Mouse (Mus musculus): Measurements from ENCODE around the gene Kpna7. TPM values are rescaled to one million over a fixed set of nuclear protein-coding genes. Genes with fewer than 3 reads are reported as not detected.

Gene Kpna7
- polyA plus RNA-seq, 1 experiment from 2014 or later, result not detected

DNA sequence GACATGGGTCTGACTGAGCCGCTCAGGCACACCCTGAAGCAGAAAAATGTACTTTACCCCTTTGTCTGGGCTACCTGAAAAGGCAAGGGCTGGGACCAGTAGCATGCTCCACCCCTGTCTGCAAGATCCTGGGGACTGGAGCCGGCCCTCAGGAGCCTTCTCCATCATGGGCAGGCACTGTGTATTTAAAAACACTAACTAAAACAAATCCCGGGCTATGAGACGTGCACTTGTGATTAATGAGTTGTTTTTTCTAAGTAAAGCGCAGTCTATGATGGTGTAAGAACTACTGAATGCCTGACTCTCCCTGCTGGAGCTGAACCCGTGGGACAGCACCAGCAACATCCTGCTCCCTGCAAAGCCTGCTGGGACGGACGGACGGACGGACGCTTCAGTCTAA is 135.4 kb downstream of the Kpna7 start:
- H3K4me3 ChIP-seq (ENCODE audit: control insufficient read depth in 1 of 2, insufficient read depth in 1 of 2, low read depth in 1 of 2, low read length in 2 of 2), result no peak overlapping the region
- H3K4me2 ChIP-seq (ENCODE audit: low read length), result no peak overlapping the region
- 76% methylated on average over 11 of the region's 11 CpGs for WGBS
- no peak overlapping the region for H3K27ac ChIP-seq (replicated peaks in 1 of 2; ENCODE audit: control insufficient read depth in 1 of 2, insufficient read depth in 1 of 2, low read depth in 2 of 2, low read length in 2 of 2)
- ATAC-seq (ENCODE audit: insufficient number of reproducible peaks, insufficient read depth, low FRiP score, low read depth), result no peak
- no peaks in the 10 kb centered on the region for H3K9me3 ChIP-seq (ENCODE audit: control insufficient read depth, low read length)
- no peaks in the 10 kb centered on the region for H3K36me3 ChIP-seq (ENCODE audit: control insufficient read depth, insufficient read depth, low read length)
- peaks cover 17% of the 10 kb centered on the region in 2 experiments for H3K4me1 ChIP-seq (ENCODE audit: control insufficient read depth in 2 of 2, insufficient read depth in 2 of 2, low read length in 2 of 2)
- no peak overlapping the region for H3K9ac ChIP-seq (ENCODE audit: low read length)
- H3K27me3 ChIP-seq (ENCODE audit: control insufficient read depth, insufficient read depth, low read length), result no peaks in the 10 kb centered on the region

DNA sequence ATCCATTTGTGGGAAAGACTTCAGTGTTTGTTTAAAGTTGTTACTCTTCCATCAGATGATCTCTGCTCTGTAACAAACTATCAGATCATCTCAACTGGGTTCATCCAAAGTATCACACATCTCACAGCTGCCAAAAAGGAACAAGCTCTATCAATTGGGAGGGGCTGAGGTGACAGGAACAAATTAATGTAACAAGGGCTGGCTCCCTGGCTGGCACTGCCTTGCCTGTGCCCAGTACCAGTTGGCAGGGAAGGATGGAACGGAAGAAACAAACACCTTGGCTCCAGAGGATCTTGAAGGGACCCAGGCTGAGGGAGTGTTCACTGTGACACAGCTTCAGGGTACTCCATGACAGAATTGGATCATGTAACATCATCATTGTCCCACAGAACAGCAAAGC is 135.8 kb downstream of the Kpna7 start:
- H3K27ac ChIP-seq (replicated peaks in 1 of 2; ENCODE audit: control insufficient read depth in 1 of 2, insufficient read depth in 1 of 2, low read depth in 2 of 2, low read length in 2 of 2), result no peak overlapping the region
- H3K4me1 ChIP-seq (ENCODE audit: control insufficient read depth in 2 of 2, insufficient read depth in 2 of 2, low read length in 2 of 2), result peaks cover 19 to 20% of the 10 kb centered on the region in 2 experiments
- H3K36me3 ChIP-seq (ENCODE audit: control insufficient read depth, insufficient read depth, low read length), result no peaks in the 10 kb centered on the region
- no peak overlapping the region for H3K4me2 ChIP-seq (ENCODE audit: low read length)
- H3K9me3 ChIP-seq (ENCODE audit: control insufficient read depth, low read length), result no peaks in the 10 kb centered on the region
- H3K27me3 ChIP-seq (ENCODE audit: control insufficient read depth, insufficient read depth, low read length), result no peaks in the 10 kb centered on the region
- 90% methylated on average over 1 of the region's 1 CpGs for WGBS
- ATAC-seq (ENCODE audit: insufficient number of reproducible peaks, insufficient read depth, low FRiP score, low read depth), result no peak
- H3K9ac ChIP-seq (ENCODE audit: low read length), result no peak overlapping the region
- no peak overlapping the region for H3K4me3 ChIP-seq (ENCODE audit: control insufficient read depth in 1 of 2, insufficient read depth in 1 of 2, low read depth in 1 of 2, low read length in 2 of 2)

DNA sequence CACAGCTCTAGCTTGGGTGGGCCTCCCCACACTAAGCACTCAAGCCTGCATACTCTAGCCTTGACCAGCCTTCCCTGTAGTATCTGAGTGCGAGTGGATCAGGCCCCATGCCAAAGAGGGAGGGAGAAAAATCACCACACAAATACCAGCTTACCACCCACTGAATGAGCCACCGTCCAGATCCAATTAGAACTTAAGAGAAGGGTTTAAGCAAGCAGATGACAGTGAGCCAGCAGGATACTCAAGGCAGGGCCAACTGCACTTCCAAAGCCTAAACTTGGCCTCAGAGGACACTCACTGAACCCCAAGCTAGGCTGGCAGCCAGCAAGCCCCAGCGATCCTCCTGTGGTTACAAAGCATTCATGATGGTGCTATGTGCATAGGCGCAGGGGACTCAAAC is 137.8 kb downstream of the Kpna7 start:
- no peak for ATAC-seq (ENCODE audit: insufficient number of reproducible peaks, insufficient read depth, low FRiP score, low read depth)
- no peaks in the 10 kb centered on the region for H3K36me3 ChIP-seq (ENCODE audit: control insufficient read depth, insufficient read depth, low read length)
- no peak overlapping the region for H3K4me2 ChIP-seq (ENCODE audit: low read length)
- H3K27ac ChIP-seq (replicated peaks in 1 of 2; ENCODE audit: control insufficient read depth in 1 of 2, insufficient read depth in 1 of 2, low read depth in 2 of 2, low read length in 2 of 2), result no peak overlapping the region
- H3K4me1 ChIP-seq (ENCODE audit: control insufficient read depth in 2 of 2, insufficient read depth in 2 of 2, low read length in 2 of 2), result peaks cover 21 to 33% of the 10 kb centered on the region in 2 experiments
- H3K9me3 ChIP-seq (ENCODE audit: control insufficient read depth, low read length), result no peaks in the 10 kb centered on the region
- H3K4me3 ChIP-seq (ENCODE audit: control insufficient read depth in 1 of 2, insufficient read depth in 1 of 2, low read depth in 1 of 2, low read length in 2 of 2), result no peak overlapping the region
- no peaks in the 10 kb centered on the region for H3K27me3 ChIP-seq (ENCODE audit: control insufficient read depth, insufficient read depth, low read length)
- no peak overlapping the region for H3K9ac ChIP-seq (ENCODE audit: low read length)
- 53% methylated on average over 4 of the region's 4 CpGs for WGBS

DNA sequence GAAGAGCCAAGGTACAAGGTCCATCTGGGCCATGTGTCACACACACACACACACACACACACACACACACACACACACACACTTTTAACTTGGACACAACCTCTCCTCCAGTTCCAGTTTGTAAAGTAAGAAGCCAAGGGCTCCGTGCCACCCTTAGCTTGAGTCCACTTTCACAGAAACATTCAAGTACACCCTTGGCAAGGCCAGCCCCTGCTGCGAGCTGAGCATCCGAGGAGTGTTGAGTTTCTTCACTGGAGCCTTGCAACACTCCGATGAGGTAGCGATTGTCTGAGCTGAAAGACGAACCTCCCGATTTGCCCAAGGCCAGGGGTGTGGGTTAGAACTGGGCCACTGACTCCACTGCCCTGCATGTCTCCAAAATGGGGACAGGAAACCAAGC is 138.9 kb downstream of the Kpna7 start:
- H3K9me3 ChIP-seq (ENCODE audit: control insufficient read depth, low read length), result no peaks in the 10 kb centered on the region
- WGBS, result 85% methylated on average over 7 of the region's 7 CpGs
- no peak overlapping the region for H3K4me3 ChIP-seq (ENCODE audit: control insufficient read depth in 1 of 2, insufficient read depth in 1 of 2, low read depth in 1 of 2, low read length in 2 of 2)
- H3K4me2 ChIP-seq (ENCODE audit: low read length), result no peak overlapping the region
- no peak for ATAC-seq (ENCODE audit: insufficient number of reproducible peaks, insufficient read depth, low FRiP score, low read depth)
- peaks cover 25 to 31% of the 10 kb centered on the region in 2 experiments for H3K4me1 ChIP-seq (ENCODE audit: control insufficient read depth in 2 of 2, insufficient read depth in 2 of 2, low read length in 2 of 2)
- no peaks in the 10 kb centered on the region for H3K27me3 ChIP-seq (ENCODE audit: control insufficient read depth, insufficient read depth, low read length)
- no peaks in the 10 kb centered on the region for H3K36me3 ChIP-seq (ENCODE audit: control insufficient read depth, insufficient read depth, low read length)
- no peak overlapping the region for H3K27ac ChIP-seq (replicated peaks in 1 of 2; ENCODE audit: control insufficient read depth in 1 of 2, insufficient read depth in 1 of 2, low read depth in 2 of 2, low read length in 2 of 2)
- no peak overlapping the region for H3K9ac ChIP-seq (ENCODE audit: low read length)

DNA sequence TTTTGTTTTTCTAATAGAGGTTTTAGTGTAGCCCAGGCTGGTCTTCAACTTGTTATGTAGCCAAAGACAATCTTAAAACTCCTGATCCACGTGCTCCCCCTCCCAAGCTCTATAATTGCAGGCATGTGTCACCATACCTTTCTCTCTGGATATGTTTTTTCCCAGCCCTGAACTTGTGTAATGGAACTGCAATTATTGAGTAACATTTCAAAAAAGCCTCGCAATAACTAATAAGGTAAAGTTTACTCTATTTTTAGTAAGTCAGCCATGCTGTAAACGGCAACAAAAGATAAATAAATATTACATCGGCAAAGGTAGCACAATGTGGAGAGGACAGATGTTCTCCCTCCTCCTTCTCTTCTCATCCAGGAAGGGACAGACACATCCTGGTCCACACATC is 139.5 kb downstream of the Kpna7 start:
- Histone ChIP-seq H3K4me2 (ENCODE audit: low read length) (no peak overlapping the region), H3K4me3 (ENCODE audit: control insufficient read depth in 1 of 2, insufficient read depth in 1 of 2, low read depth in 1 of 2, low read length in 2 of 2) (no peak overlapping the region), H3K36me3 (ENCODE audit: control insufficient read depth, insufficient read depth, low read length) (no peaks in the 10 kb centered on the region), H3K27me3 (ENCODE audit: control insufficient read depth, insufficient read depth, low read length) (no peaks in the 10 kb centered on the region), H3K27ac (replicated peaks in 1 of 2; ENCODE audit: control insufficient read depth in 1 of 2, insufficient read depth in 1 of 2, low read depth in 2 of 2, low read length in 2 of 2) (no peak overlapping the region), H3K4me1 (ENCODE audit: control insufficient read depth in 2 of 2, insufficient read depth in 2 of 2, low read length in 2 of 2) (peaks cover 23 to 31% of the 10 kb centered on the region in 2 experiments), H3K9me3 (ENCODE audit: control insufficient read depth, low read length) (no peaks in the 10 kb centered on the region), H3K9ac (ENCODE audit: low read length) (no peak overlapping the region)
- ATAC-seq (ENCODE audit: insufficient number of reproducible peaks, insufficient read depth, low FRiP score, low read depth), result no peak
- 77% methylated on average over 4 of the region's 4 CpGs for WGBS

DNA sequence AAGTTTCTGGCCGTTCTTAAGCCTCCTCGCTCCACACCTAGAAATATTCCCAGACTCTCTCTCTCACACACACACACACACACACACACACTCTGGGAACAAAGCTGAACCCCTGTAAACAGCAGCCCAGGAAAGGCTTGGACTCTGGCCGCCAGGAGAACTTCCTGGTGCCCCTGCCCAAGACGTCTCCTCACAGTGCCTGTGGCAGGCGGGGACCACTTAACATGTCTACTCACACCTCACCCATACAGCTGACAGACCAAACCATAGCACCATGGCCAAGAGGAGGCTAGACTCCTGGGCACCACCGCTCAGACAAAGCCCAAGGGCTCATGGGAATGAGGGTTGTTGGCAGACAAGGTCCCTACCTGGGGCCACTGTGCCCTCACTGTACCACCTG is 140.5 kb downstream of the Kpna7 start:
- Histone ChIP-seq H3K27ac (replicated peaks in 1 of 2; ENCODE audit: control insufficient read depth in 1 of 2, insufficient read depth in 1 of 2, low read depth in 2 of 2, low read length in 2 of 2) (no peak overlapping the region), H3K4me2 (ENCODE audit: low read length) (no peak overlapping the region), H3K9me3 (ENCODE audit: control insufficient read depth, low read length) (no peaks in the 10 kb centered on the region), H3K4me1 (ENCODE audit: control insufficient read depth in 2 of 2, insufficient read depth in 2 of 2, low read length in 2 of 2) (peaks cover 23 to 31% of the 10 kb centered on the region in 2 experiments), H3K36me3 (ENCODE audit: control insufficient read depth, insufficient read depth, low read length) (no peaks in the 10 kb centered on the region), H3K27me3 (ENCODE audit: control insufficient read depth, insufficient read depth, low read length) (no peaks in the 10 kb centered on the region), H3K4me3 (ENCODE audit: control insufficient read depth in 1 of 2, insufficient read depth in 1 of 2, low read depth in 1 of 2, low read length in 2 of 2) (no peak overlapping the region), H3K9ac (ENCODE audit: low read length) (no peak overlapping the region)
- WGBS, result 63% methylated on average over 6 of the region's 6 CpGs
- ATAC-seq (ENCODE audit: insufficient number of reproducible peaks, insufficient read depth, low FRiP score, low read depth), result no peak

DNA sequence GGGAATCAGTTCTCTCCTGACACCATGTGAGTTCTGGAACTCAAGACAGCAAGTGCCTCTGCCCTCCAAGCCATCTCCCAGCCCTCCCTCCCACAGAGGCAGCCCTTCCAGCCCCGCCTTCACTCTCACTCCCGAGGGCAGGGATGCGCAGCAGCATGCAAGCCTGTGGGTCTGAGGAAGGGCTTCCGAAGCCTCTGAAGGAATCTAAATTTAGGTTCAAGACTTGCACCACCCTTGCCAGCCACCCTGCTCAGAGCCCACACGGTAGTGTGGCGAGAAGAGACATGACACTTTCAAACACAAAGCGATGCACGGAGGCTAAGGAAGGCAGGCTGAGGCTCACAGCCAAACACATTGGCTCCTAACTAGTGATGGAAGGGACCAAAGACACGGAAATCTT is 141.4 kb downstream of the Kpna7 start:
- no peak overlapping the region for H3K27ac ChIP-seq (replicated peaks in 1 of 2; ENCODE audit: control insufficient read depth in 1 of 2, insufficient read depth in 1 of 2, low read depth in 2 of 2, low read length in 2 of 2)
- no peaks in the 10 kb centered on the region for H3K9me3 ChIP-seq (ENCODE audit: control insufficient read depth, low read length)
- WGBS, result 54% methylated on average over 9 of the region's 9 CpGs
- H3K4me1 ChIP-seq (ENCODE audit: control insufficient read depth in 2 of 2, insufficient read depth in 2 of 2, low read length in 2 of 2), result peaks cover 23 to 35% of the 10 kb centered on the region in 2 experiments
- H3K27me3 ChIP-seq (ENCODE audit: control insufficient read depth, insufficient read depth, low read length), result no peaks in the 10 kb centered on the region
- H3K4me3 ChIP-seq (ENCODE audit: control insufficient read depth in 1 of 2, insufficient read depth in 1 of 2, low read depth in 1 of 2, low read length in 2 of 2), result no peak overlapping the region
- H3K4me2 ChIP-seq (ENCODE audit: low read length), result no peak overlapping the region
- no peak for ATAC-seq (ENCODE audit: insufficient number of reproducible peaks, insufficient read depth, low FRiP score, low read depth)
- no peak overlapping the region for H3K9ac ChIP-seq (ENCODE audit: low read length)
- no peaks in the 10 kb centered on the region for H3K36me3 ChIP-seq (ENCODE audit: control insufficient read depth, insufficient read depth, low read length)

DNA sequence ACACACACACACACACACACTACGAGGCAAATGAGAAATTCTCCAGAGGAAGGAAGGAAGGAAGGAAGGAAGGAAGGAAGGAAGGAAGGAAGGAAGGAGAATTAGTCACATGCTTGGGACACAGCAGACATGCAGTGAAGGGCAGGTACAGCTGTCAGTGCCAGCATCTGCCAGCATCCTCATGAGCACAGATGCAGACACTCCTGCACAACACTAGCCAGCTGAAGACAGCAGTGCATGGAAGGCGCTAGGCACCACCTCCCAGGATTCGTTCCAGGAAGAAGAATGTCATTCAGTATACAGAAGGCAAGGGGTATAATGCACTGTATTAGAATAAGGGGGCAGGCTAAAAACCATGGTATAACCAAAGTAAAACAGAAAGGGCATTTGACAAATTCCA is 142.9 kb downstream of the Kpna7 start:
- Histone ChIP-seq H3K27me3 (ENCODE audit: control insufficient read depth, insufficient read depth, low read length) (no peaks in the 10 kb centered on the region), H3K4me1 (ENCODE audit: control insufficient read depth in 2 of 2, insufficient read depth in 2 of 2, low read length in 2 of 2) (peaks cover 21 to 43% of the 10 kb centered on the region in 2 experiments), H3K27ac (replicated peaks in 1 of 2; ENCODE audit: control insufficient read depth in 1 of 2, insufficient read depth in 1 of 2, low read depth in 2 of 2, low read length in 2 of 2) (no peak overlapping the region), H3K36me3 (ENCODE audit: control insufficient read depth, insufficient read depth, low read length) (no peaks in the 10 kb centered on the region), H3K4me2 (ENCODE audit: low read length) (no peak overlapping the region), H3K9me3 (ENCODE audit: control insufficient read depth, low read length) (no peaks in the 10 kb centered on the region), H3K4me3 (ENCODE audit: control insufficient read depth in 1 of 2, insufficient read depth in 1 of 2, low read depth in 1 of 2, low read length in 2 of 2) (no peak overlapping the region), H3K9ac (ENCODE audit: low read length) (no peak overlapping the region)
- 59% methylated on average over 3 of the region's 3 CpGs for WGBS
- ATAC-seq (ENCODE audit: insufficient number of reproducible peaks, insufficient read depth, low FRiP score, low read depth), result no peak
